Mouse (Mus musculus) frontal cortex, adult 2 months (tissue): Measurements from ENCODE around the gene Auts2. TPM values are rescaled to one million over a fixed set of nuclear protein-coding genes. Genes with fewer than 3 reads are reported as not detected.
A peak's percentile ranks its signal among the peaks of the same experiment; 100 is the strongest.

Experiments used
- DNase-seq, 2 experiments: peaks; one replicate each; pipeline ENCODE4 v3.0.0; 2022; ENCODE audit warnings: low spot score in 1 of 2; ENCODE audit errors: extremely low spot score in 1 of 2
- polyA plus RNA-seq: library from polyadenylated mRNA; depleted of rRNA; stranded (reverse); fragments of >200 nt; gene quantifications from 2 replicates; pipeline ENCODE4 v1.2.3, GENCODE M21; 2012

The Auts2 gene
- polyA plus RNA-seq, 1 experiment, result 45.1 TPM

GRCm38 (mm10) chr5:131779171-131779570 is 764.0 kb downstream of the Auts2 start:
- no peak for DNase-seq

GRCm38 (mm10) chr5:131775672-131776071 is 767.5 kb downstream of the Auts2 start:
- DNase-seq, result no peak

- peak in 1 of 2 experiments; percentile 42 for DNase-seq
These were observed 767.9 kb downstream of the Auts2 start for GRCm38 (mm10) chr5:131775222-131775621.

GRCm38 (mm10) chr5:131774792-131775191 is 768.4 kb downstream of the Auts2 start:
- DNase-seq, result no peak

GRCm38 (mm10) chr5:131772616-131773015 is 770.5 kb downstream of the Auts2 start:
- no peak for DNase-seq

- DNase-seq, result no peak
These were observed 773.9 kb downstream of the Auts2 start for GRCm38 (mm10) chr5:131769273-131769672.

GRCm38 (mm10) chr5:131767699-131768264 is 775.4 kb downstream of the Auts2 start:
- DNase-seq, result peak in 1 of 2 experiments; percentile 32

- DNase-seq, result peak; percentile 81
These were observed 776.0 kb downstream of the Auts2 start for GRCm38 (mm10) chr5:131767176-131767575.

- DNase-seq, result no peak
These were observed 783.7 kb downstream of the Auts2 start for GRCm38 (mm10) chr5:131759432-131759831.

- no peak for DNase-seq
These were observed 792.8 kb downstream of the Auts2 start for GRCm38 (mm10) chr5:131750330-131750729.

- DNase-seq, result no peak
These were observed 793.9 kb downstream of the Auts2 start for GRCm38 (mm10) chr5:131749211-131749610.

- no peak for DNase-seq
These were observed 800.1 kb downstream of the Auts2 start for GRCm38 (mm10) chr5:131743069-131743468.

- DNase-seq, result no peak
These were observed 805.7 kb downstream of the Auts2 start for GRCm38 (mm10) chr5:131737476-131737875.

- DNase-seq, result no peak
These were observed 809.9 kb downstream of the Auts2 start for GRCm38 (mm10) chr5:131733324-131733660.

- DNase-seq, result no peak
These were observed 810.4 kb downstream of the Auts2 start for GRCm38 (mm10) chr5:131732631-131733323.

- no peak for DNase-seq
These were observed 813.7 kb downstream of the Auts2 start for GRCm38 (mm10) chr5:131729456-131729855.

- no peak for DNase-seq
These were observed 815.2 kb downstream of the Auts2 start for GRCm38 (mm10) chr5:131727909-131728308.

- DNase-seq, result no peak
These were observed 818.6 kb downstream of the Auts2 start for GRCm38 (mm10) chr5:131724508-131724907.

GRCm38 (mm10) chr5:131722791-131723190 is 820.4 kb downstream of the Auts2 start:
- DNase-seq, result no peak

- no peak for DNase-seq
These were observed 820.8 kb downstream of the Auts2 start for GRCm38 (mm10) chr5:131722361-131722760.

GRCm38 (mm10) chr5:131718013-131718412 is 825.1 kb downstream of the Auts2 start:
- peak in 1 of 2 experiments; percentile 12 for DNase-seq

- peak in 1 of 2 experiments; percentile 32 for DNase-seq
These were observed 825.7 kb downstream of the Auts2 start for GRCm38 (mm10) chr5:131717359-131717965.
